Mouse (Mus musculus): ENCODE measurements around the gene Igsf9.

Igsf9 gene

GRCm38 (mm10) chr1:172520576-172521440 is 39.2 kb downstream of the Igsf9 start, which contains the start of gene Cfap45:
Gene Cfap45, plus strand, starts transcription at chr1:172520801.
- DNase-seq = peak; percentile 70 to 77

- no peak for DNase-seq
Measured at GRCm38 (mm10) chr1:172522524-172522923, 40.9 kb downstream of the Igsf9 start.

DNA sequence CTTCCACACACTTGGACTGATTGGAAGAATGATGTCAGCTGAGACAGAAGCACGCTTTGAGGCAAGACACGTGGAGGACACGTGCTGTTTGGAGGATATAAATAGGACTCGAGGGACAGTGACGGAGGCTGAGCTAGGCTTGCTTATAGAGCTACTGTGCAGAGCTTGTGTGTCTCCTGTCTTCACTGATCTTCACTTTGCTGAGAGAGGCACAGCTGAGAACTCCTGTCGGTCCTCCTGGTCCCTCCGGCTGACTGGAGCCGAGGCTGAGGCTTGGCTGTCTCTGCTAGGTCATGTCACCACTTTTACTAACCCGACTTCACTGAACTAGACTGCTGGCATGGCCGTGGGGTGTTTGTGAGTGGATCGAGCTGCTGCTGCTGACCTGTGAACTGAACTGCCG is 42.1 kb downstream of the Igsf9 start:
- no peak for DNase-seq

- no peak for DNase-seq
Measured at GRCm38 (mm10) chr1:172525027-172525764, 43.6 kb downstream of the Igsf9 start.

GRCm38 (mm10) chr1:172525971-172526370 is 44.4 kb downstream of the Igsf9 start:
- no peak for DNase-seq

GRCm38 (mm10) chr1:172526380-172527081 is 44.9 kb downstream of the Igsf9 start:
- DNase-seq = no peak

GRCm38 (mm10) chr1:172527431-172527830 is 45.8 kb downstream of the Igsf9 start:
- no peak for DNase-seq

- DNase-seq = peak; percentile 93 to 98
Measured at GRCm38 (mm10) chr1:172528701-172529100, 47.1 kb downstream of the Igsf9 start.

- no peak for DNase-seq
Measured at GRCm38 (mm10) chr1:172530544-172531220, 49.1 kb downstream of the Igsf9 start.

DNA sequence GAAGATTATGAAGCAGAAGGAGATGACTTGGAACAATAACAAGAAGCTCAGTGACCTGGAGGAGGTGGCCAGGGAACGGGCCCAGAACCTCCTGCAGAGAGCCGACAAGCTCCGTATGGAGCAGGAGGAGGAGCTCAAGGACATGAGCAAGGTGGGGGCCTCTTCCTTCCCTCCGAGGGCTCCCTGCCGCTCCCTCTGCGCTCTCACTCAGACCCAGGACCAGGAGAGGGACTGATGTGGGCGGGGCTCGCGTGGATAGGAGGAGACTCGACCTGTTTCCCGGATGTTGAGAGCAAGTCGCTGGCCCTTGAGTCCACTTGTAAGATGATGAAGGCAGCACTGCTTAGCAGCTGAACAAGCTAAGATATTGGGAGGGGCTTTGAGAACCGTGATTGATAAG is 51.0 kb downstream of the Igsf9 start:
- peak; percentile 70 to 78 for DNase-seq

DNA sequence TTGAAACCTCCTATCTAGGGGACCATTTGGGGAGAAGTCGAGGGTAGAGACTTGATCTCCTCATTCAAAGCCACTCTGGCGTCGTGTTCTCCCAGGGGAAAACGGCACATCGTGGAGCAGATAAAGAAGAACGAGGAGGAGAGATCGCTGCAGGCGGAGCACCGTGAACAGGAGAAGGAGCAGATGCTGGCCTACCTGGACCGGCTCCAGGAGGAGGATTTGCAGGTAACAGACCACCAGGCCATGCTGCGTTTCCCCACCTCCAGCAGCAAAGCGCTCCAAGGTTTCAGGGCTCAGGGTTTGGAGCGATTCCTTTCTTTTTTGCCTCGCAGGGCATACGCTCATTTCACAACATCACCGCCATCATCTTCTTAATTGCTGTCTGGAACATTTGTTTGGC is 53.5 kb downstream of the Igsf9 start:
- DNase-seq = peak; percentile 56 to 78

DNA sequence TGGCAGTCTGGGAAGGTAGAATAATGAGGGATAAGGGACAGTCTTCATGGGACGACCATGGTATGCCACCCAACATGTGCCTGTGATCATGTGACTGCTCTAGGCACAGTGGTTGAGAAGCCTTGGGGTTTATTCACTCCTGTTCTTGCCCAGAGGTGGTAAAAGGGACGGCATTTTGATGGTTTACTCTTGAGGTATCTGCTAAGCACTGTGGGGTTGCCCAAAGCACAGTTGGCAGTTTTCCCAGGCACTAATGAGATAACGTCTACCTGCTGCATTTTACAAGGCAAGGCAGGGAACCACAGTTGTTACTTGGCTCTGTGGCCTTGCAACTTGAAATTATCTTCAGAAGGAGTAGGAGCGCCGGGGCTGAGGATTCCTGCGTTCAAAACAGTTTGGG is 58.2 kb downstream of the Igsf9 start:
- DNase-seq = peak in 1 of 2 experiments; percentile 32

DNA sequence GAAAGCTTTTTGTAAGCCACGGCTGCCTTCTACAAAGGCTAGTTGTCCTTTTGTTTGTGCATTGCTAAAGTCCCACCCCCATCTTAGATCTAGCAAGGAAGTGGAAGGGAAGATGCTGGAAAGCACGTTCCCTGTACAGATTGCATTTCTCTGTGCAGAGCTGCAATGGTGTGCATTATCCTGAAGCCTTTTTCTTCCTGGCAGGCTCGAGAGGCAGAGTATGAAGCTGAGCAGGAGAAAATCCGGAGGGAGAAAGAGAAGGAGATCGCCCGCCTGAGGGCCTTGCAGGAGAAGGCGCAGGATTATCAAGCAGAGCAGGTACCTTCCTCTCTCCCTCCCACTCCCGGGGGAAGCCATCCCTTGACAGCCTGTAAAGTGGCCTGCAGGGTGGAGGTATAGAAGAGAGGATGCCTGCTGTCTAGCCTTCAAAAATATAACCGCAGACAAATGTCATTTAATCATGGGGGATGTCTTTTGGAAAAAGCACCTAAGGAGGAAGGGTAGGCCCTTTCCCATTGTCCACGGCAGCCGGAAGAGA is 58.8 kb downstream of the Igsf9 start:
- DNase-seq = no peak

DNA sequence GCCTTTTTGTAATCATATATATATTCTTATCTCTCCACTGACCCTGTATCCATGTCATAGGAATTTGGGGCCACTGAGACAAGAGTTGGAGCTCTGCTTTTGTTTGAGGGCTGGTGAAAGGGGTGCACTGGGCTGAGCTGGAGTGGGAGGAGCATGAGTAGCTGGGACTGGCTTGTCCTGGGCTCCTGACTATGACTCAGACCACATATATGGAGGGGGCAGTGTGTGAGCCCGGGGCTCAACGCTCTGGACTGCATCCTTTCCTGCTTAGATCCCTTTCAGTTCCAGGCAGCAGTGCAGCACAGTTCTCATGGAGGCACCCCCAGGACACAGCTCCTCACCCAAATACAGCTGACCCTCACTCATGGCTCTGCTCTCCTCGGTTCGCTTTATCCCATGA is 64.5 kb downstream of the Igsf9 start:
- no peak for DNase-seq

Data from cerebellum, postnatal 14 days (tissue).